Mouse (Mus musculus): ENCODE results near the gene Palm3. TPM values are rescaled to one million over a fixed set of nuclear protein-coding genes. Genes with fewer than 3 reads are reported as not detected.

The Palm3 gene
- 0.09 TPM in 1 of 2 replicates, not detected in the other for polyA plus RNA-seq (2012; rRNA removed)

DNA sequence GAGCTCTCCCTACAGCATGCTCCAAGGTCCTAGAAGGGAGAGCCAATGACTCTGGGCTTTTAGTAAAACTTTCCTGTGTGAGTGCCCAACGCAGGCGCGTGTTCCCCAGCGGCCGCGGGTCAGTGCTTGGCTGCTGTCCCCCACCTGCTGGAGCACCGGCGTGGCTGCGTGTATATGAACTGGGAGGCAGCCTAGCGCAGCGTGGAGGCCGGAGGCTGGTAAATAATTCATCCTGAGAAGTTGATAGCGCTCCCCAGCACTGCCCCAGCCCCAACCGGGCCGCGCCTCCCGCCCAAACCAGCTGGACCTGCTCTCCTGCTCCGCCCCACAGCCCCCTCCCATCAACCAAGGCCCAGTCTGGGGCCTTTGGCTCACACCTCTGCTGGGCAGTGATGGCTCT, at the start of gene Palm3:
Gene Palm3, plus strand, starts transcription at position 376 of the 400 bp plus-strand sequence.

DNA sequence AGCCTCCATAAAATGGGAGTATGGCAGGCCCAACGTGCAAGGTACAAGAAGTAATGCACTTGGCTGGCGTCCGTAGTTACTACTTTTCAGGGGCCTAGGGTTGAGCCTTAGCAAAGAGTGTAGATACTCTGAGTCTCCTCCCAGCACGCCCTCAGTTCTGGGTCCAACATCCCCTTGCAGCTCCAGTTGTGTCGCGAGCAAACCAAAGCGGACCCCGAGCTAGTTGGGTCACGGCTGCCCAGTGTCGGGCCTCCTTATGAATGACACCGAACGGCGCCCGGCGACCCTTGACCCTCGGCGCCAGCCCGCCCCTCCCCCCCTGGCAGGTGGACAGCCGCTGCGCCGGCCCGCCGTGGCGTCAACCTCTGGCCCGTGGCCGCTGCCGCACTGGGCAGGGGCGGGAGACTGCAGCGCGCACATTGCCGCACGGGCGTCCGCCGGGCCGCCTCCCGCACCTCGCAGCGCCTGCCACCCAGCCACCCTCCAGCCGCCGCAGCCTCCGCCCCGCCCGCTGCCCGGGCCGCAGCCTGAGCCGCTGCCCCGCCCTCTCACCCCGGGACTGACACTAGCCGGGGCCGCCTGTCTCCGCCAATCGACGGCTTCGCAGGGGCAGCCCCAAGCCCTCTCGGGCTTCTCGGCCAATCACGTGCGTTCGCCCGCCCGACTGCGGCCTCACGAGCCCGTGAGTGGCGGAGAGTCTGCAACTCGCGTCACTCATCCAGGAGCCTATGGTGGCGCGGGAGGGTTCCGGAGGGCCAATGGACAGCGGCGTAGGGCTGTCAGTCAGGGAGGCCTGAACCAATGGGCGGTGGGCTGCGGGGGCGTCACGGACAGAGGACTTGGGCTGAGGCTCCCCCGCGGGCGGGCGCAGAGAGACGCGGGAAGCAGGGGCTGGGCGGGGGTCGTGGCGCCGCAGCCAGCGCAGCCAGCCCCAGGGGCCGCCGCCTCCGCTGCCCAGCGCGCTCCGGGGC, 48.8 kb upstream of the Palm3 start, which contains the start of gene Prkaca:
Gene Prkaca, plus strand, starts transcription at position 844 of the 971 bp plus-strand sequence.

DNA sequence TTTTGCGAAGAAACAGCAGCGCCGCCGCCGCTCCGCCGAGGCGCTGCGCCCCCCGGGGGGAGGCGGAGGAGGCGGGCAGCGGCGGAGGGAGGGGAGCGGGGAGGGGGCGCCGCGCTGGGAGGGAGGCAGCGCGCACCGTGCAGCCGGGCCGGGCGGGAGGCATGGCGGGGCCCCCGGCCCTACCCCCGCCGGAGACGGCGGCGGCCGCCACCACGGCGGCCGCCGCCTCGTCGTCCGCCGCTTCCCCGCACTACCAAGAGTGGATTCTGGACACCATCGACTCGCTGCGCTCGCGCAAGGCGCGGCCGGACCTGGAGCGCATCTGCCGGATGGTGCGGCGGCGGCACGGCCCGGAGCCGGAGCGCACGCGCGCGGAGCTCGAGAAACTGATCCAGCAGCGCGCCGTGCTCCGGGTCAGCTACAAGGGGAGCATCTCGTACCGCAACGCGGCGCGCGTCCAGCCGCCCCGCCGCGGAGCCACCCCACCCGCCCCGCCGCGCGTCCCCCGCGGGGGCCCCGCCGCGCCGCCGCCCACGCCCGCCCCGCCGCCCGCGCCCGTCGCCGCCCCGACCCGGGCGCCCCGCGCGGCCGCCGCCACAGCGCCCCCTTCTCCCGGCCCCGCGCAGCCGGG, 23.6 kb upstream of the Palm3 start, which contains the start of gene Samd1:
Gene Samd1, plus strand, starts transcription at position 162 of the 631 bp plus-strand sequence.

DNA sequence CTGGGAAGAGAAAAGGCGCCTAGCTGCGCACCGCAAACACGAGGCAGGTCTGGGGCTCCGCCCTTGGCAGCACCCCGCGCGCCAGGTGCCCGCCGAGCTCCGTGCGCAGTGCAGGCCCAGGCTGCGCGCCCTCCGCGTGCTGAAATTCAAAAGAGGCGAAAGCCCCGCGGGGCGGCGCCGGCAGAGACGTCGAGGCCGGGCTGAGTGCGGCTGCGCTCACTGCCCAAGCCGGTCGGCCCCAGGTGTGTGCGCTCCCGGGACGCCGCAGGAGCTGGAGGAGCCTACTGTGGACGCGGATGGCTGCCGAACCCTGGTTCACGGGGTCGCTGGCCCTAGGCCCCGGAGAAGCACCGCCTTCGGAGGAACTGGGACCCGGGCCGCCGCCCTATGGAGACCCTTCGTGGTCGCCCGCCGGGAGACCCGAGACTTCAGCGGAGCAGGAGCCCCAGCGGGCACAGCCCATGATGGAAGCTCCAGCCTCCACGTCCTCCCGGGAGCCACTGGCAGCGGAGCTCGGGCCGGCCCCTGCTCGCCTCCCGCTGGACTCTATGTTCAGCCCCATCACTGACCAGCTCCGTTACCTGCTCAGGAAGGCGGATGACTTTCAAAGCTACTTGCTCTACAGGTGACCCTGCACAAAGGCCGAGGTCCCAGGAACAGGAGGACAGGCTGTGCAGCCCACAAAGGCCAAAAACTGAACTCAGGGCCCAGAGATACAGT, 19.8 kb upstream of the Palm3 start, which contains the start of gene 1700067K01Rik:
Gene 1700067K01Rik, plus strand, starts transcription at position 222 of the 720 bp plus-strand sequence.

DNA sequence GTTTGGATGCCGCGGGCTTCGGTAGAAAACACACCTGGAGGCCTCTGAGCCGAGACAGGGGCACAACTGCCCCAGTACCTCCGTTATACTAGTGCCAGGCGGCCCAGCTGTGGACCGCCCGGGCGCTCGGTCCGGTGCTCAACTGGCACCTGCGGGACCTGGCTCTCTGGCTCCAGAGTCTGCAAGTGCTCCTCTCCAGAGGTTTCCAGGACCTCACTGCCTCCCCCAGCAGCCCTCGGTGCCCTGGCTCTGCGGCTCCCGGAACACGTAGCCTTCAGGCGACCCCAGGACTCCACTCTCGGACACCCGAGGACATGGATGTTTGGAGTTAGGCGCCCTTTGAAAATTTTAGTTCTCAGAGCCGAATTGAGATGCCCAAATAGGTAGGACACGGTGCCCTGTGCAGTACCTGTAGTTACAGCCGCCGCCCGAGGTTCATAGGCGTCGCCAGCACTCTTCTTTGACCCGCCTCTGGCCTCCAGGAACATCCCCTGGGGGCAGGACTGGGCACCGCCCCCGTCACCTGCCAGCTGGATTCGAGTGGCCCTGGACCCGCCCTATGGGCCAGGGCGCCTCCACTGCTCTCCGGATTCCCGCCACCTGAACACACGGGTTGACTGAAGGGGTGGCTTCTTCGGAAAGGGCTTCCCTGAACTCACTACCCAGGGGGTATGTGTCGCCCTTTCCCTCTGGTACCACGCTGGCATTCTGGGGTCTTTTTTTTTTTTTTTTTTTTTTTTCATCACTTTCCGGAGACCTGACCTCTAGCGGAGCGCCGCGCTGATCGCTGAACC, 9.4 kb upstream of the Palm3 start, which contains the start of gene 2210011C24Rik:
Gene 2210011C24Rik, minus strand, starts transcription at position 467 of the 794 bp plus-strand sequence.

DNA sequence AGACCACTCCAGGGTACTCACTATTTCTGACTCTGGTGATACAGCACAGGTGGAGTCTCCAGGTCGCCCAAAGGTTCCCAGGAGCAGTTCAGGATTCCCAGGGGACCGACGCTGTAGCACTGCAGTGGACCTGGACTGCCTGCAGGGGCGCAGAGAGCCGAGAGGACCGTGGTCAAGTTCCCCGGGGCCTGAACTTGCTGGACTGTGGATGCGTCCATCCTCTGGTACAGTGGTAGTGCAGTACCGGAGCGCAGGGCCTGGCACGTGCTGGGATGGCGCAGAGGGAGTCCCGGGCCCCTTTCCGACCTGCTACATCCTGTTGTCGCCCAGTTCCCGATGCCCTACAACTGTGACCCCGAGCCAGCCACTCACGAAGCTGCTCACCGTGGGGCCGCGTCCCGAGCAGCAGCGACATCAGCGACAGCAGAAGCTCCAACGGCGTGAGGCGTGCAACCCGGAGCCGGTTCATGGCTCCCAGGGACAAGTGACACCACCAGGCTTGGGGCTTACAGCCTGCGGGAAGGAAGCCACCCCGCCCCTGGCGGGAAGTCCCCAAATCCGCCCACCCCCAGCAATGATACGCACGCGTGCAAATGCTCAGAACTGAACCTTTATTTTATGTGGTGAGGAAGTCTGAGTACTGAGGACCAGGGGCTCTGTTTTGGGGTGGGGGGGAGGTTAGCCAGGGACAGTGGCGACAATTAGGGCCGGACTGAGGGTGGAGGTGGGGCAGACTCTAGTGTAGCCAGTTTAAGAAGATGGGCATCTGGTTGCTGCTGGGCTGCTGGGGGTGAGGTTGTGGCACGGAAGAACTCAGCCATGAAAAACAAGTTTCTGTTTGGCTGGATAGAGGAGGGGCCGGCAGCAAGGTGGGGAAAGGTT, 21.0 kb downstream of the Palm3 start, which contains the start of gene Il27ra:
Gene Il27ra, minus strand, starts transcription at position 524 of the 882 bp plus-strand sequence.

DNA sequence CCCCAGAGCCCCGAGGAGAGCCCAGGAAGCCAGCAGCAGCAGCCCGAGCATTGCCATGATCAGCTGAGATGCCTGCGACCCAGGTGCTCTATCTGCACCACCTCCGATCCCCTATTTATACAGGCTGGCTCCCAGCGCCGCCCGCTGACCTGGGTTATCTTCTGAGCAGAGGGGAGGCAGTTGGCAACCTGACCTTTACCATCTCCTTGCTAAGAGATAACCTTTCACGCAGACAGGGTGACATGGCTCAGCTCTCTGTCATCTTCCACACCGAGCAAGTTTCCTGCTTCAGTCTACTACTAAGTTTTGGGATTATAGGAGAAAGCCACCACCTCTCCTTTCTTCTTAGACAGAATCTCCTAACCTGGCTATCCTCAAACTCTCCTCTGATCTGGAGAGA, 23.6 kb downstream of the Palm3 start, which contains the start of gene Rln3:
Gene Rln3, minus strand, starts transcription at position 101 of the 400 bp plus-strand sequence.

DNA sequence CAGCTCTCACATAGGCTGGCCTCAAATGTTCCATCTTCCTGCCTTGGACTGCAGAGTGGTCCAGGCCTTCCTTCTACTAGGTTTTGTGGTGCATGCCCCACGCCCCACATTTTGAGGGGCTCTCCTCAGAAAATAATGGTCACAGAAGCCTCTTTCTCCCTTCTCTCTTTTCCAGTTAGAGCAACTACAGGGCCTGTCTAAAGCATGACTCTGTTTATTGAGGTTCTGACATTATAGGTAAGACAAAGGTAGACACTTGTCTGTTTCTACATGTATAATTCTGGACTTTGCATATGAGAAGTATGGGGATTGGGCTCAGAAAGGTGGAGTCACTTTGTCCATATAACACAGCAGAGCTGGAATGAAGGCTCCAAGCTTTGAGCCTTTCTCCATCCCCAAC, 43.8 kb downstream of the Palm3 start, which contains the start of gene Gm10643:
Gene Gm10643, minus strand, starts transcription at position 101 of the 400 bp plus-strand sequence.

DNA sequence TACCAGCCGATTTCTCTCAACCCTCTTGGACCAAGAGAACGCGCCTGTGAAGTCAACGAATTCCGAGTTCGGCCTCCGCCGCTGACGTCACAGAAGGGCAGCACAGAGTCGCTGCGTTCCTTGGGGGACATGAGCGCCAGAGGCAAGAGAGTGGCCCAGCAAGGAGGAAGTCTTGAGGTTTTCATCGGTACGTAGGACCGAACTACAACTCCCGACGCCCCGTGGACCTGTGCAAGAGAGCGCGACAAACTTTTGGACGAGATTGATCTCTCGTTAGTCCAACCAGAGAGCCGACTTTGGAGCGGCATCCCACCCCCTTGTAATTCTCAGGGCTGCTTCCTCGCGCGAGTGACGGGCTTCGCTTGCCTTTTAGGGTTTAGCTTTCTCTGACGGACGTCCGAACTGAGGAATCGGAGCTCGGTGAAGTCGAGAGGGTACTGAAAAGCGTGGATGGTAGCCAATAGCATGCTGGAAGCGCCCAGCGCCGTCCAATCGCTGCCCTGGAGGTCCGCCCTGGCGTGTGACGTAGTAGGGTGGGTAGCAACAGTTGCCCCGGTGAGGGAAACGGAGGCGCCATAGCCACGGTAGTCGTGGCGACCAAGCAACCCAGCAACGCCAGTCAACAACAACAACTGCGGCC, 45.1 kb downstream of the Palm3 start, which contains the start of gene Rfx1:
Gene Rfx1, plus strand, starts transcription at position 544 of the 640 bp plus-strand sequence.

Other genes with a start within 250 kb of the Palm3 start
- gene Adgrl1, start 121.4 kb upstream of the Palm3 start, polyA plus RNA-seq (2012; rRNA removed), result 37.4 and 40.7 TPM in 2 replicates
- 0.50 and 0.92 TPM in 2 replicates for gene Gm10644, start 66.3 kb upstream of the Palm3 start, polyA plus RNA-seq (2012; rRNA removed)
- 23.6 and 30.4 TPM in 2 replicates for gene Asf1b, start 66.0 kb upstream of the Palm3 start, polyA plus RNA-seq (2012; rRNA removed)
- 58.4 and 58.7 TPM in 2 replicates for gene Prkaca, start 48.5 kb upstream of the Palm3 start, polyA plus RNA-seq (2012; rRNA removed)
- 40.8 and 46.4 TPM in 2 replicates for gene Samd1, start 23.8 kb upstream of the Palm3 start, polyA plus RNA-seq (2012; rRNA removed)
- gene 1700067K01Rik, start 20.0 kb upstream of the Palm3 start, polyA plus RNA-seq (2012; rRNA removed), result 0.08 and 0.22 TPM in 2 replicates
- gene 2210011C24Rik, start 9.3 kb upstream of the Palm3 start, polyA plus RNA-seq (2012; rRNA removed), result 19.5 and 23.1 TPM in 2 replicates
- gene Il27ra, start 21.1 kb downstream of the Palm3 start, polyA plus RNA-seq (2012; rRNA removed), result 2.8 and 3.3 TPM in 2 replicates
- gene Rln3, start 23.5 kb downstream of the Palm3 start, polyA plus RNA-seq (2012; rRNA removed), result 0.50 TPM in 1 of 2 replicates, not detected in the other
- gene Gm10643, start 43.7 kb downstream of the Palm3 start, polyA plus RNA-seq (2012; rRNA removed), result 0.44 and 0.49 TPM in 2 replicates
- 36.9 and 44.9 TPM in 2 replicates for gene Rfx1, start 45.4 kb downstream of the Palm3 start, polyA plus RNA-seq (2012; rRNA removed)
- gene Dcaf15, start 83.3 kb downstream of the Palm3 start, polyA plus RNA-seq (2012; rRNA removed), result 69.0 and 79.6 TPM in 2 replicates
- 2.7 and 3.7 TPM in 2 replicates for gene Podnl1, start 104.5 kb downstream of the Palm3 start, polyA plus RNA-seq (2012; rRNA removed)
- gene Cc2d1a, start 126.5 kb downstream of the Palm3 start, polyA plus RNA-seq (2012; rRNA removed), result 52.7 and 53.1 TPM in 2 replicates
- gene 4930432K21Rik, start 126.6 kb downstream of the Palm3 start, polyA plus RNA-seq (2012; rRNA removed), result 0.84 and 0.97 TPM in 2 replicates
- 0.19 and 0.41 TPM in 2 replicates for gene Nanos3, start 163.7 kb downstream of the Palm3 start, polyA plus RNA-seq (2012; rRNA removed)
- gene Zswim4, start 215.6 kb downstream of the Palm3 start, polyA plus RNA-seq (2012; rRNA removed), result 18.7 and 20.1 TPM in 2 replicates
- 94.9 and 130 TPM in 2 replicates for gene D8Ertd738e, start 228.2 kb downstream of the Palm3 start, polyA plus RNA-seq (2012; rRNA removed)
- gene Mri1, start 235.9 kb downstream of the Palm3 start, polyA plus RNA-seq (2012; rRNA removed), result 72.4 and 103 TPM in 2 replicates
- 22.7 and 47.4 TPM in 2 replicates for gene Ccdc130, start 248.9 kb downstream of the Palm3 start, polyA plus RNA-seq (2012; rRNA removed)